Mouse (Mus musculus): Measurements from ENCODE around the gene Insyn1.

The Insyn1 gene

DNA sequence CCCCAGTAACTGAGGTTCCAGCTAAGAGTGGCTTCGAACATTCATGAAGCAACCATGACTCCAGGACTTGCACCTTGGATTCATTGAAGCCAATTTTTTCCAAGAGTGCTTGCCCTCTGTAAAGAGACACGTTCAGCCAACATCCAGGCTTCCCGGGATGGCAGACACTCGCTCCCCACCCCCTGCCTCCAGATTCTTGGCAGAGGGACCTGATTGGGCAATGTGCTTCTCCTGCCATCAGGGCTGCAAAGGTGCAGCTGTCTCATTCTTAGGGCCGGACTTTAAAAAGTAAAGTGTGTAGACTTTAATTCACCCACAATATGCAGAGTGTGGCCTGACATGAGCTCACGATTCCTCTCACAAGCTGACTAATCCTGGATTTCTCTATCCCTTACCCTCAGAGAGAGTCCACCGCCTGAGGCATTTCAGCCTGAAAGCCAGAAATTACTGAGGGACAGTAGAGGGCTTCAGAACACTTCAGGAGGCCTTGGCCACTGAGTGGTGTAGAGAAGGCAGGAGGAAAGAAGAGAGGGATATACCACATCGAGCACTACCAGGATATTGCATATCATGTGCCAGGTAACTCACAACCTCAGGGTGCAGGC lies 15.1 kb upstream of the Insyn1 start:
- in situ Hi-C loops (cut with MboI; ENCODE audit: low sequenced_read_pairs), result no loop called here

DNA sequence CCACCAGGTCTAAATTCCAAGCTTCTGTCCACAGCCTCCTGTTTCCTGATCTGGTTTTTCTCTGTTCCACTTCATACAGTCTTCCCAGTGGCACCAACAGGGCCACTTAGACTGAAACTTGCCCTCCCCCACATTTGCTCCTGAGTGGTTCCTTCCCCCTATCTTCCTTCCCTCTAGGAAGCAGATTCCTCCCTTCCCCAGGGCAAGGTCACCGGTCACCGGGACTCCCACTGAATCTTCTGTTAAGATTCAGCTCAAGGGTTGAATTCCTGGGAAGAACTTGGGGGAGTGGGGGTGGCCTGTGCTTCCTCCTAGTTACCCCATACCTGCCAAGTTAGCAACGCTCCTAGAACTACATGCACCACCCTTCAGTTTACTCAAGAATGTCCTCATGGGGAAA lies 1.3 kb upstream of the Insyn1 start:
- in situ Hi-C loops (cut with MboI; ENCODE audit: low sequenced_read_pairs), result no loop called here

DNA sequence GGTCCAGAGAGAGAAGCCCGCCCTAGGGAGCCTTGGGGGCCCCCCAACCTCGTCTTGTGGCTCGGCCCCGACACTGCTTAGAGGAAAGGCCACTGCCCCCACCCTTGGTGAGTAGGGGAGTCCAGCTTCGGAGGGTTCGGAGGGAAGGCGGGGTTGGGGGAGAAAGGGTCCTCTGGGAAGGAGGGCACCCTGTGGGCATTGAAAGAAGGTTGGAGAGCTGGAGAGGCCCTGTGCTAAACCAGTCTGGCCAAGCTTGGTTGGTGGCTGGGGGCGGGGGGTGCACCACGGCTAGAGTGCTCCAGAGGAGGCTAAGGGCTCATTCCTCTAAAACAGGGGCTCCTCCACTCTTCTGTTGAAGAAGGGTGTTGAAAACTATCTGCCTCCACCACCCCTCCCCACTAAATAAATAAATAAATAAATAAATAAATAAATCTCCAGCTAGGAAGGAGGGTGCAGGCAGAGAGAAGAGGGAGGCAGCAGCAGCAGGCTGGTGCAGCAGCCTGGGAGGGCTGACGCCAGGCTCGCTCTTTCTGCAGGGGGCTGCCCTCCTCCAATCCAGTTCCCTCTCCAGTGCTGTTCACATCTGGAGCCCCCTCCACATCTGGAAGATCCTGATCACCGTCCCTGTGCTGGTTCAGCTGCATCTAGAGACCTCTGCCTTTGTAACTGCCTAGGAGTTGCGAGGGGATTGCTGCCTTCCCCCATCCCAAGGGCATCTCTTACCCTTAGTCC lies 896 bp downstream of the Insyn1 start:
- in situ Hi-C loops (cut with MboI; ENCODE audit: low sequenced_read_pairs), result no loop called here

DNA sequence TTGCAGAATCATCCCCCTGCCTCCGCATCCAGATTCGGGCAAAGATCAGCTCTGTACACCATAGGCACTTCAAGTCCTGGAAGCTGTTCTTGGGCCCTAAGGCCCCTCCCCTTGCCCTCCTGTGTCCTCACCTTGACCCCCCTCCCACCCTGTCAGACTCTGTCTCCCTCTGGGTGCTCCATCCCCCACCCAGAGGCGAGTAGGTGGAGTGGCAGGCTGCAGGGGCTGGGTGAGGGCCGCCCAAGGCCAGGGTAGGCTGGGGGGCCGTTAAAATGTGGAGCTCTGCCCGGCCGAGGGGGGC lies 1.4 kb downstream of the Insyn1 start:
- in situ Hi-C loops (cut with MboI; ENCODE audit: low sequenced_read_pairs), result no loop called here

DNA sequence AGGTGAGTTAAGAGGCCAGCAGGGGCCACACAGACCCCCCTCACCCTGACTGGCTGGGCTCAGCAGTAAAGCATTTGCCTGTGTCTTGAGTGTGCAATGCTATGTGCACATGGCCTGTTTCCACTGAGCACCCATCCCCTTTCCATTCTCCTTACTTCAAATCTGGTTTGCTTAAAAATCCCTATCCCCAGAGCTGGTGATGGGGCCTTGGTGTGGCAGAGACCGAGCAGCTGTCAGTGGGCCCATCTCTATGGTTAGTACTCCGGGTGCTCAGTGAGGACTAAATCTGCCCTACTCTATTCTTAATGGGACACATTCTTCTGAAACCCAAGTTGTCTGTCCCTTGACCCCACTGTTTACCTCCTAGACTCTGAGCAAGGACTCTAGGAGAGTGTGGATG lies 2.0 kb downstream of the Insyn1 start:
- in situ Hi-C loops (cut with MboI; ENCODE audit: low sequenced_read_pairs), result no loop called here

DNA sequence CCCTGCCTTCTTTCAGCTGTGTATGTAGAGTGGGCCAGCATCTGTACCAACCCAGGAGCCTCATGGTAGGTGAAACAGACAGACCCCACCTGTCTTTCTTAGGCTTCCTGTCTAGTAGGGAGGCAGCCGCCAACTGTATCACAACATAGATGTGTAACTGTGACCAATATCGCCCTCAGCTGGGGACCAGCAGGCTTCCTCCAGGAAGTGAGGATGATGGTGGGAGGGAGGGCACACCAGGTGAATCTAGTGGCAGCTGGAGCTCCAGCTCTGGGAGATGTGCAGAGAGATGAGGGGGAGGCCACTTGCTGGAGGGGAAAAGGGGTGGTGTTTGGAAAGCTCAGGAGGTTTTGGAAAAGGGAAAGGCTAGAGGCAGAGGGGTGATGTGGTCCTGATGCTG lies 6.6 kb downstream of the Insyn1 start:
- in situ Hi-C loops (cut with MboI; ENCODE audit: low sequenced_read_pairs), result no loop called here

DNA sequence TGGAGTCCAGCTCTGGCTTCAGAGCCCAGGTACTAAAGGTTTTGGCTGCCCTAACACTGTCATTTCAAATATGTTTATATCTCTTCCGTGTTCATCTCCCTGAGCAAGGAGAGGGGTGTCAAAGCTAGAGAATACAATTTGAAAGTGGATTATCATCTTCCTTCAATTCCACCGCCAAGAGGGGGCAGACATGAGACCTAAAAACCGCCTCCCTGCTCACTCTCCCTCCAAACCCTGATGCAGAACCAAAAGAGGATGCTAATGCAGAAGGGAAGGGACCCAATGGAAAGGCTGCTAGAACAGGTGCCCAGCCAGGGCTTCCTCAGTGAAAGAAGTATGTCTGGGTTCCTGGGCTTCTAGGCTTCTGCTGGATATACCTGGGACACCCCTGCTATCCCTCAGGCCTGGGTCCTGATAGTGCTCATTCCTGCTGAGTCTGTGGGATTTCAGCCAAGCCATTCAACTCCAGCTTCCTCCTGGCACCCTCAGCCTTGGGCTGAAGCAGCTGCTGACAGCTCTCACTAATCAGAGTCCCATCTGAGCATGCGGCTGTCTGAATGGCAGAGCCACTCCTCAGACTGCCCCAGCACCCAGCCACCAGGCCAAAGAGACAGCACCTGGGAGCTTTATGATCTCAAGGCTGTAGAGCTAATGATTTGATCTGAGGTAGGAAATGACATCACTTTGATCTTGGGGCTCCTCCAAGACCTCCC lies 8.2 kb downstream of the Insyn1 start:
- in situ Hi-C loops (cut with MboI; ENCODE audit: low sequenced_read_pairs), result no loop called here

DNA sequence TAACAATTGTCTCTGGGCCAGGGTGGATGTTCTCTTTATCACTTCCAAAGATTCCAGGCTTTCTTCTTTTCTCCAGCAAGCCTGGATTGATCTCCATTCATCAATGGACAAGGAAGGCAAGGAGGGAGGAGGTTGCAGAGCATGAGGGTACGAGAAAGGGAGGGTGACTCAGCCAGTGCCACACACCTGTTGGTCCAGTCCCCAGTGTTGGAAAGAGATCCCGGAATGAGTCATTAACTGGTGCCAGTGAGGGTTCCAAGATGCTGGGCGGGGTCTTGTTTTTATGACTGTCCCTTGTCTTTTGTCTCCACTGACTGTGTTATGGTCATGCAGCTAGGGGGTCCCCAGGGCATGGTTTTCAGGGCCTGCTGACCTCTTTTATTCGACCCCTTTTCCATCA lies 9.5 kb downstream of the Insyn1 start:
- in situ Hi-C loops (cut with MboI; ENCODE audit: low sequenced_read_pairs), result no loop called here

DNA sequence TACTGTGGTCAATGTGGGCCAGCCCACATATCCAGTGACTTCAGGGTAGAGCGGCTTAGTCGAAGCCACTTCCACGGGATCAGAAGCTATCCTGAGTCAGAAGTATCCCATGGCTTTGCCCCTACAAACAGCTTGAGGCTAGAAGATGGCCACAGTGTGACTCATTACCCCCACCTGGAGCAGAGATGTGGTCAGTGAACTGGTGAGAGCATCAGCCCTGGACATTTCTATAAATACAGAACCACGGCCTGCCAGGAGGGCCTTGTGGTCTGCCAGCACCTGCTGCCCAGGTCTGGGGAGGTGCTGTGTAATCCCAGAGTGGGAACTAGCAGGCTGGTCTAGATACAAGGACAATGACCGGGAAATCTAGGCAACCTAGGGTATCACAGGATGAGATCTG lies 12.5 kb downstream of the Insyn1 start:
- in situ Hi-C loops (cut with MboI; ENCODE audit: low sequenced_read_pairs), result no loop called here

DNA sequence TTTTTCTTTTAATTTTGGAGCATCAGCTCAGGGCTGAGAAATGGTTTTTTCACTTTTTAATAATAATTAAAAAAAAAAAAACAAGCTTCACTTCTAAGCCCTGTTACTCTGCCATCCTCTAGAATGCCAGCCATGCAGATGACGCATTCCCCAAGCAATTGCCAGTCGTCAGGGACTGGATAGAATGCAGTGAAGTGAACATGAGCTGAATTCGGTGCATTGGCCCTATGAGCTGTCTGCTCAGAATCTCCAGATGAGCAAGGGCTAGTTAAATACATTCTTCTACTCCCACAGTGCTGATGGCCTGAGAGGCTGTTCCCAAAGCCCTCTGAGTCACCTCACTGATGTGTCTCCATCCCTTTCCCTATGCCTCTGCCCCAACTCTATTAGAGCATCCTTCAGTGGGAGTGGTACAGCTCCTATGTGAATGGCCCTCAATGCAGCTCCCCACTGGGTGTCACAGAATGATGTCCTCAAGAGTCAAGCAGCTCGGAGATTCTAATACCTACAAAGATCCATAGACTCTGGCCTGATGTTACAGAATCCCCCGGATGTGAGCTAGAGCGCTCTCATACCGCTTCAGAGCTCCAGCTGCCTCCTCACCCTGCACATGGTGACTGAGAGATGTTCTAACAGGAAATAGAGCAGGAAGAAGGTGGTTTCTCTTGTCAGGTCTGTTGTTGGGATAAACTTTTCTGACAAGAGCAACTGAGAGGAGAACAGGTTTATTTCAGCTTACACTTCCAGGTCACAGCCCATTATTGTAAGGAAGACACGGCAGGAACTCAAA lies 19.0 kb downstream of the Insyn1 start:
- in situ Hi-C loops (cut with MboI; ENCODE audit: low sequenced_read_pairs), result no loop called here

DNA sequence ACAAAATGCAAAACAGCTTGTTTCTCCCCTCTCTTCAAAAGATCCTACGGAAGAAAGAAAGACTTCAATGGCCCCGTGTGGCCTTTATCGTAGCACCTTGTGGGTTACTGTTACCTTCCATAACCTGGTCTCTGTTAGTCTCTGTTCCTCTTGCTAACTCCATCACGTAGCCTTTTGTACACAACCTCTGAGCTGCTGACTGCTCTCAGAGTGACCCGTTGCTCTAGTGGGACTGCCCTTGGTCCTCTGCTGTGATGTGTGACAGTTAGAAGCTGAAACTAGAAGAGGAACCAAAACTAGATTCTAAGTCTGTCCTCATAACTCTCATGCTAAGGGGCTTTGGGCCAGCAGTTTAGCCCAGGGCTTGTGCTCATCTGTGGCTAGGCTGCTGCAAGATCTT lies 22.0 kb downstream of the Insyn1 start:
- in situ Hi-C loops (cut with MboI; ENCODE audit: low sequenced_read_pairs), result no loop called here

DNA sequence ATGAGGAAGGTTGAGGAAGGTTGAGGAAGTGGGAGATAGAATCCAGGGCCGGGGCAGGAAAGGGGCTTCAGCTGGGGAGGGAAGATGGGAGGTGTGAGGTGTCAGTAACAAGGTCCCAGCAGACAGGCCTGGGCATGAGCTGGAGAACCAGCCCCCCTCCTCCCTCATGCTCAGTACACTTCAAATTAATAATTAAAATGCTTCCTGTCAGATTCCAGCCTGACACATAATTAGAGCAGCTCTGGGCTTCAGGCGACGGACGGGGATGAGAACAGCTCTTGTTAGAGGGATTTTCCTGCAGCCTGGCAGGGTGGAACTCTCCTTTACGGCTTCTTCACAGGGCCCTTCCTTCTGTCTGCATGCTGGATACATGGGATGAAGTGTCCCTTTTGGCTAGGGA lies 25.3 kb downstream of the Insyn1 start:
- in situ Hi-C loops (cut with MboI; ENCODE audit: low sequenced_read_pairs), result no loop called here

DNA sequence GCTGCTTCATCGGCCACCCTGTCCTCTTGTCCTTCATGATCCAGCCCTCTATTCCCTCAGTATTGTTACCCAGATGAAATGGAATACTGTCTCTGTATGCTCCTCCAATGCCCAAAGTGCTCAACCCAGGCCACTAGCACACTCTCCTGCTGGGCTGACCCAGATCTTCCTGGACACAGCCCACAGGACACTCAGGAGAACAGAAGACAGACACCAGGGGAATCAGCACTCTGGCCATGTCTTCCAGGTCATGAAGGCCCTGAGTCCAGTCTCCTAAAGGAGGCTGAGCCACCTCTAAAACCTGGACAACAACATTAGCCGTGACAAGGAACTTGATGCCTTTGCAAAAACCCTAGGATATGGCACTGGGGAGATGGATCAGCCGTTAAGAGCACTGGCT lies 28.1 kb downstream of the Insyn1 start:
- in situ Hi-C loops (cut with MboI; ENCODE audit: low sequenced_read_pairs), result no loop called here

DNA sequence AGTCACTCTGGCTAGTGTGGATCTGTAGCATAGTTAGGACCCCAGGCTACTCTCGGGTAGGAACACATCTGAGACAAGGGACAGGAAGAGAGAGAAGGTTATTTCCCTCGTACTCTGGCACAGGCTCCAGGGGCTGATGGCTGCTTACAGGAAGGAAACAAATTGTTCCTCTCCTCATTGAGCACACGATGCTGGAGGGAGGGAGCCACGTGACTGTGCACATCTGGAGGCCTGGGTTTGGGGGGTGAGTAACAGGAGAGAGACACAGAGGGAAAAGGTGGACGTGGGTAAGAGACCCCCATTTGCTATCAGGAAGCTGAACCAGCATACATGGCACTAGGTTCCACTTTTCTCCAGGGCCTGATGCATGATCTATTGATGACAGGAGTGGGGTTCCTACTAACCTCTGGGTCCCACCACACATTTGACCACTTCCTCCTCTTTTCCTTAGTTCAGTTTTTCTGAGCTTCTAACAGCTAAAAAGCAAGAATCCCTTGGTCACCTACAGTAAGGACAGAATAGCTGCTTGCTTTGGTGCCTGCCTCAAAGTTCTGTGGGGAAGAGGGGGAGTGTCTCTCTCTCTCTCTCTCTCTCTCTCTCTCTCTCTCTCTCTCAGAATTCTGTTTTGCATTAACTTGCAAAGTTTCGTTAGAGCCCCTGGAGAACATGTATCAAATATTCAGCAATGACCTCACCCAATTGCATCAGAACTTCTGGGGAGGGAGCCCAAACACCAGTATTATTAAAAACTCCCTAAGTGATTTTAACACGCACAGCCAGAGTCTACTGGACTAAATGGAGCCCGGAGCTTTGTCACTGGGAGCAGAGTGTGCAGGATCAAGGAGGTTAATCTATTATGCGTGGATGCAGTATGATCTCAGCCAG lies 29.7 kb downstream of the Insyn1 start:
- in situ Hi-C loops (cut with MboI; ENCODE audit: low sequenced_read_pairs), result no loop called here

DNA sequence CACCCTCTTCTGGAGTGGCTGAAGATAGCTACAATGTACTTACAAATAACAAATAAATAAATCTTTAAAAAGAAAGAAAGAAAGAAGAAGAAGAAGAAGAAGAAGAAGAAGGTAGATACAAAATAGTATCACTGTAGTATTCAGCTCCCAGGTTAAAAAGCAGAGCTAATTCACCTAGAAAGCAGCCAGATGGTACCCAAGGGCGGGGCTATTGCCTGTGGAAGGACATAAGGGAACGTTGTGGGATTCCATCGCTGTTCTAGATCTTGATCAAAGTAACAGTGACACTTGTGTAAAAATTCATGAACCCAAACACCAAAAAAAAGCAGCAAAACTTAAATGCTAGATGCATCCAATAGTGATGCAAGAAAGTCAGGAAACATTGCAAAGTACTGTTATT lies 31.6 kb downstream of the Insyn1 start:
- in situ Hi-C loops (cut with MboI; ENCODE audit: low sequenced_read_pairs), result no loop called here

DNA sequence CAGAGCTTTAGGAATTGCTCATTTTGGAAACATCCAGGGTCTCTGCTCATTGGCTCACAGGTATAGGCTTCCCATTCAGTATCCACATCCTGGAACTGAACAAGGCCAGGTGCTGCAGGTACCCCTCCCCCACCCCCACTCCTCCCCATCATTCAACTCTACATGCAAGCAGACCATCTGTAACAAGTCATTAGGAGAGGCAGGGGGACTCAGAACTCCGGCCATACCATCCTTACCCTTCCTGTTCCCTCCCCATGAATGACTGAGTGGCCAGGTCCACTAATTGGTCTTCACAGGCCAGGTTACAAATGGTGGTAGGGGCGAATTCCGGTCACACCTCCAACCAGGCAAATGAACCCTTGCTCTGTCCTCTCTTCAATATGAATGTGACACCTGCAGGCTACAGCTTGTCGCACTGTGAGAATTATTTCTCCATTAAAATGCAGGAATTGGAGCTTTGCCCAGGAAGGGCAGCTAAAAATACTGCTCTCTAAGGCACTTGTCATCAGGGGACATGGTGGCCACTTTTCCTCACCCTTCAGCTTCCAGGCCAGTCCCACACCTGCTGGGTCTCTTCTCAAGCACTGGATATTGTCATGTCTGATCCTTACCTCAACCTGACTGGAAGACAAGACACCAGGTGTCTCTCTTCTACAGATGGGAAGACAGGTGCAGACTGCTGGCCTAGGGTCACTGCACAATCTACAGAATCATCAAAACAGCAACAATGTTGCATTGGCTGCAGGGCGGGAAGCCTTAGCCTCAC lies 32.6 kb downstream of the Insyn1 start:
- in situ Hi-C loops (cut with MboI; ENCODE audit: low sequenced_read_pairs), result no loop called here

DNA sequence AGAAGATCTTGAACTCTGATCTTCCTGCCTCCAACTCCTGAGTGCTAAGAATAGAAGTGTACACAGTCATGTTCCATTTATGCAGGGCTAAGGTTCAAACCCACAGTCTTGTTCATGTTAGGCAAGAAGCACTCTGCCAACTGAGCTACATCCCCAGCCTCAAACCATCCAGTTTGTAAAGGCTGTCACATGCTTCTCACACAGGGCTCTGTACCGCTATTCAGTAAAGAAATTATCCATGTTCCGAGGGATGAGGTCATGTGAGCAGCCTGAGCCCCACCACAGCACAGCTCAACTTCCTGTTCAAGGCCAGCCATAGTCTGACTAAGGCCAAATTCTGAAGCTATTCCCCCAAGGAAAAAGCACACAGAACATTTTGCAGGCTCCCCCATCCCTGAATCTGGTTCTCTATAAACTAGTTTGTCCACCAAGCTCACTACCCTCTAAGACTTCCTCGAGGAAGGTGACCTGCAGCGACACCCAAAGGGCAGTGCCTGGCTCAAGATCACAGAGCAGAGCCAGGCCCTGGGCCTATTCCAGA lies 33.5 kb downstream of the Insyn1 start:
- in situ Hi-C loops (cut with MboI; ENCODE audit: low sequenced_read_pairs), result no loop called here

DNA sequence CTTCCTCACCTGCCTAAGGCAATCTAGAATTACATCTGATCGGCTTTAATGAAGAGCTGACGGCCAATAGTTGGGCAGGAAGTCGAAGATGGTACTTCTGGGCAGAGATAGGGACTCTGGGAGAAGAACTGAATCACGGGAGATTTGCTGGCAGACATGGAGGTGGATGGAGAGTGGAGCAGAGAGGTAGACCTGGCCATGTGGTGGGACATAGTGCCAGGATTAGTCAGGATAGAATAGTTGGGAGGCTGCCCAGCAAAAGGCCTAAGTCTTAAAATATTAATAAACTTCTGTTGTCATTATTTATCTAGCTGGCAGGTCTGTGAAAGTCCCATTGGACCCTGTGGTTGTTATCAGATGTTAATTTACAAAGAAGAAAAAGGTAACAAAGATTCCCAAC lies 36.7 kb downstream of the Insyn1 start:
- in situ Hi-C loops (cut with MboI; ENCODE audit: low sequenced_read_pairs), result loop anchor here (25.0 kb wide), 1 partner anchor 362 kb away; no protein-coding TSS in a partner anchor

DNA sequence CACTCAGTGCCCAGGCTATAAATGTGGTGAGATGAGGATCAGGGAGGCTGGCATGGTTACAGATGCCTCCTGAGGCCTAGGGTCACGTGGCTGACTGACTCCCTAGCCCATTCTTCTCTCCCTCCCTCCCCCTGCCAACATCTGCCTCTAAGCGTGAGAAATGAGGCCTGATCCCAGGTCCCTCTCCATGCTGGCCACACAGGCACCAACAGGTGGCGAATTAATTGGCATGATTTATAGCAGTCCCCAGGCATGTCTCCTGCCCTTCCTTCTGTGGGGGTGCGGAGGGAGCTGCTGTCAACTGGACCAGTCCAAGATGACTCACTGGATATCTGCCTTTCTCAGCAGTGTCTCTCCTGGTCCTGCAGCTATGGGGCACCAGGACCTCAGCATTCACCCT lies 39.4 kb downstream of the Insyn1 start:
- in situ Hi-C loops (cut with MboI; ENCODE audit: low sequenced_read_pairs), result loop anchor here (25.0 kb wide), 1 partner anchor 359 kb away; no protein-coding TSS in a partner anchor
